Mouse (Mus musculus) lung, adult 2 months (tissue): Measurements from ENCODE around the gene Sin3b.

ENCODE experiments used
- CTCF ChIP-seq: fragments of 200-500 bp; IDR thresholded peaks from 2 replicates; pipeline ENCODE4 v1.5.1; 2011; ENCODE audit warnings: mild to moderate bottlenecking, low read length, control low read depth; ENCODE audit not compliant: insufficient read depth
- POLR2A ChIP-seq: fragments of 200-500 bp; IDR thresholded peaks from 2 replicates; pipeline ENCODE4 v1.6.1; 2011; ENCODE audit warnings: low read depth, mild to moderate bottlenecking, control low read depth, low read length, borderline replicate concordance; ENCODE audit errors: extremely low read depth

DNA sequence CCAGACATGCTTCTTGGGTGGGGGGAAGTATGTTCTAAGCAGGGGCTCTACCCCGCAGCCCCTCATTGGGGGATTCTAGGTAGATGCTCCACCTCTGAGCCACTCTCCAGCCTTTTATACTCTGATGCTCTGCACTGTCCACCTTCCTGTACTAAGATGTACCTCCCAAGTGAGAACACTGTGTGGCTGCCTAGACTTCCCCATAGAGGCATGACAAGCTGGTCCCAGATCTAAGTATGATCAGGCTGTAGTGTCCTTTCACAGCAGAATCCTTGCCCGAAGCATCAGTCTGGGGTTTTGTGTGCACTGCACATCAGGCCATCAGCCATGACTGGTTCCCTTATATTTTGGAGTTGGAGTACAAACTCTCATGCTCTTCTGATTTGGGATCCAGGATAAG is 32.9 kb downstream of the Sin3b start:
- no peak for TF ChIP-seq CTCF
- TF ChIP-seq POLR2A = no peak
